Mouse (Mus musculus) megakaryocyte, embryonic 14.5 days (primary cell): ENCODE measurements around the gene Cox6a1. TPM values are rescaled to one million over a fixed set of nuclear protein-coding genes. Genes with fewer than 3 reads are reported as not detected.
"Not testable (repeated sequence)": the region's sequence is repeated elsewhere in the genome, so short reads cannot be mapped to it uniquely, and the experiment has no call there.

Experiments
- H3K27me3 ChIP-seq: replicated peaks from 2 replicates; pipeline ENCODE3; 2012; ENCODE audit warnings: inconsistent platforms
- H3K36me3 ChIP-seq: replicated peaks from 2 replicates; pipeline ENCODE3; 2012; ENCODE audit warnings: low read length, inconsistent platforms, mixed read lengths
- H3K4me1 ChIP-seq: 2 replicates; pipeline ENCODE4 v1.6.1; 2012; ENCODE audit warnings: inconsistent platforms
- H3K4me3 ChIP-seq: replicated peaks from 2 replicates; pipeline ENCODE3; 2012; ENCODE audit warnings: moderate library complexity, mild to moderate bottlenecking, inconsistent platforms
- H3K9me3 ChIP-seq: 2 replicates; pipeline ENCODE4 v1.6.1; 2012; ENCODE audit warnings: inconsistent platforms
- FLI1 ChIP-seq: IDR thresholded peaks from 2 replicates; pipeline ENCODE4 v1.6.1; 2012; ENCODE audit warnings: low read length, inconsistent platforms, mixed read lengths
- GATA1 ChIP-seq: IDR thresholded peaks from 3 replicates; pipeline ENCODE4 v1.6.1; 2012; ENCODE audit warnings: mixed read lengths, low read length, inconsistent platforms, borderline replicate concordance
- polyA plus RNA-seq: library from polyadenylated mRNA; stranded (reverse); fragments of >175 nt; gene quantifications from 2 replicates; pipeline ENCODE4 v1.2.3, GENCODE M21; 2012; ENCODE audit warnings: low replicate concordance; ENCODE audit not compliant: insufficient read depth

Gene Cox6a1
- polyA plus RNA-seq, 1 experiment: 3,165 TPM

GRCm38 (mm10) chr5:115312354-115312753, 36.4 kb downstream of the Cox6a1 start:
- no peaks in the 10 kb centered on the region for H3K9me3 ChIP-seq
- H3K4me3 ChIP-seq: no peak overlapping the region
- TF ChIP-seq FLI1: no peak
- no peak for TF ChIP-seq GATA1
- H3K36me3 ChIP-seq: peaks cover 3% of the 10 kb centered on the region
- peaks cover 30% of the 10 kb centered on the region for H3K4me1 ChIP-seq
- peaks cover 7% of the 10 kb centered on the region for H3K27me3 ChIP-seq

GRCm38 (mm10) chr5:115302190-115302589, 46.6 kb downstream of the Cox6a1 start:
- not testable (repeated sequence) for H3K27me3 ChIP-seq, H3K4me3 ChIP-seq, H3K9me3 ChIP-seq
- H3K36me3 ChIP-seq: peaks cover 25% of the 10 kb centered on the region
- H3K4me1 ChIP-seq: peaks cover 33% of the 10 kb centered on the region

DNA sequence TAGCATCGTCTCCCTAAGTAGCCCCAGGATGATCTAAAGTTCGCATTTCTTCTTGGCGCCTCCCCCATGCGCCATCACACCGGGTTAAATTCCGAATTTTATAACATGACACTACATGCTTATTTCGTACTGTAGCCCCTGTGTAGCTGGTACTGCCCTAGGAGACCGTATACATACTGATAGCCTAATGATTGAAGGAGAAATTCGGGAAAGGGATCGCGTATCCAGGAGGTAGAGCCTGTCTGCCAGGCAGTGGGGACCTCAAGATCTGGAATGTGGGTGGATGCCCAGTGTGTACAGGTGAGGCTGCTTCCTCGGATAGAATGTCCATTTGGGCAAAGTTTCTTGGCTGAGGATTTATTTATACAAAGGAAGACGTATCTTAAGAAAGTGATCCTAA, 47.2 kb downstream of the Cox6a1 start:
- Histone ChIP-seq H3K36me3 (peaks cover 31% of the 10 kb centered on the region), H3K9me3 (0 out of 2 replicates have a peak, but pooled peaks cover 2% of the 10 kb centered on the region), H3K27me3 (no peaks in the 10 kb centered on the region), H3K4me3 (peak overlapping the region; percentile 97), H3K4me1 (peaks cover 33% of the 10 kb centered on the region)
- TF ChIP-seq FLI1 (no peak), GATA1 (no peak)

- TF ChIP-seq GATA1 (no peak), FLI1 (no peak)
Measured at GRCm38 (mm10) chr5:115300792-115301614, 47.8 kb downstream of the Cox6a1 start, which contains the start of gene Dynll1. Gene Dynll1 (minus strand): TSS chr5:115300999.

DNA sequence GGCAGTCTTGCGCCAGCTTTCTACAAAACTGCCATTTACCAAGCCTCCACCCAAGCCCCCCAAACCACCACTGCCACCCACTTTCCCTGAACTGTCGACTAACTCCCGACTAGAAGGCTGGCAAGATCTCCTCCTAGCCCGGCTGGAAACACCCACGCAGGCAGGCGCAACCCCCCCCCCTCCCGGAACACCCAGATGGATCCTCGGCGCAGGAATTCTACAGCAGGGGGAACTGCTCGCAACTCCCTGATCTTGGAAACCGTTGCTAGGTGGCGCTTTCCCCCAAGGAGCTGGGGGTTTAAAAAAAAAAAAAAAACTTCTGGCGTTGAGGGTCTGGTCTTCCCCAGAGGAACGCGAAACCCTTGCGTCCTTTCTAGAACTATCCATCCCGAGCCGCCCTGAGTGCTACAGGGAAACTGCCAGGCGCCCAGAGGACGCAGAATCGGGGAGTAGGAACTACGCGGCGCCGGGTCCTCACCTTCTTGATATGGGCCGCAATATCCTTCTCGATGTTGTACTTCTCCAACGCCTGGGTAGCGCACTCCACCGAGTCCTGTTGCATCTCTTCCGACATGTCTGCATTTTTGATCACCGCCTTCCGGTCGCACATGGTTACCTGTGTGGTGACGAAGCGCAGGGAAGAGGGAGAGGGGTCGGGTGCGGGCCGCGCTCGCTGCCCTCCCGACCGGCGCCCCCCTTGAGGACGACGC, 48.6 kb downstream of the Cox6a1 start:
- 0 out of 2 replicates have a peak, but pooled peaks cover 2% of the 10 kb centered on the region for H3K9me3 ChIP-seq
- no peak for TF ChIP-seq GATA1
- peaks cover 45% of the 10 kb centered on the region for H3K36me3 ChIP-seq
- H3K4me1 ChIP-seq: peaks cover 35% of the 10 kb centered on the region
- no peaks in the 10 kb centered on the region for H3K27me3 ChIP-seq
- H3K4me3 ChIP-seq: peak overlapping the region; percentile 97

More at GRCm38 (mm10) chr5:115300792-115301614, 47.8 kb downstream of the Cox6a1 start, which contains the start of gene Dynll1:
- peaks cover 37% of the 10 kb centered on the region for H3K36me3 ChIP-seq
- H3K9me3 ChIP-seq: 0 out of 2 replicates have a peak, but pooled peaks cover 2% of the 10 kb centered on the region
- H3K27me3 ChIP-seq: no peaks in the 10 kb centered on the region
- H3K4me1 ChIP-seq: peaks cover 33% of the 10 kb centered on the region
- peak within 1 kb of the TSS; percentile 97 for H3K4me3 ChIP-seq

GRCm38 (mm10) chr5:115296347-115296746, 52.4 kb downstream of the Cox6a1 start:
- Histone ChIP-seq H3K4me3 (no peak overlapping the region), H3K9me3 (no peaks in the 10 kb centered on the region), H3K4me1 (peaks cover 45% of the 10 kb centered on the region), H3K36me3 (peaks cover 75% of the 10 kb centered on the region), H3K27me3 (no peaks in the 10 kb centered on the region)
- TF ChIP-seq GATA1: no peak

Other genes with a start within 250 kb of the Cox6a1 start
- 34.8 and 43.5 TPM in 2 replicates for gene Acads, start 229.6 kb downstream of the Cox6a1 start, polyA plus RNA-seq
- 13.4 and 25.4 TPM in 2 replicates for gene Unc119b, start 214.0 kb downstream of the Cox6a1 start, polyA plus RNA-seq
- gene Mlec, start 190.8 kb downstream of the Cox6a1 start, polyA plus RNA-seq: 69.9 and 84.4 TPM in 2 replicates
- 1.7 TPM in 1 of 2 replicates, not detected in the other for gene Cabp1, start 154.6 kb downstream of the Cox6a1 start, polyA plus RNA-seq
- 51.5 and 56.1 TPM in 2 replicates for gene Pop5, start 113.1 kb downstream of the Cox6a1 start, polyA plus RNA-seq
- gene Rnf10, start 76.1 kb downstream of the Cox6a1 start, polyA plus RNA-seq: 127 and 382 TPM in 2 replicates
- gene Coq5, start 69.3 kb downstream of the Cox6a1 start, polyA plus RNA-seq: 8.3 and 12.6 TPM in 2 replicates
- gene Dynll1, start 48.0 kb downstream of the Cox6a1 start, polyA plus RNA-seq: 552 and 565 TPM in 2 replicates
- gene Srsf9, start 21.8 kb downstream of the Cox6a1 start, polyA plus RNA-seq: 79.3 and 86.6 TPM in 2 replicates
- 1.9 and 8.0 TPM in 2 replicates for gene Gatc, start 7.8 kb downstream of the Cox6a1 start, polyA plus RNA-seq
- 7.6 TPM in 1 of 2 replicates, not detected in the other for gene Triap1, start 7.8 kb downstream of the Cox6a1 start, polyA plus RNA-seq
- 0.02 and 2.2 TPM in 2 replicates for gene Msi1, start 80.6 kb upstream of the Cox6a1 start, polyA plus RNA-seq
- gene Pla2g1b, start 117.3 kb upstream of the Cox6a1 start, polyA plus RNA-seq: not detected in 2 replicates
- gene Sirt4, start 135.7 kb upstream of the Cox6a1 start, polyA plus RNA-seq: 3.1 TPM in 1 of 2 replicates, not detected in the other
- gene Pxn, start 157.7 kb upstream of the Cox6a1 start, polyA plus RNA-seq: 63.1 and 67.7 TPM in 2 replicates
- 975 and 2,538 TPM in 2 replicates for gene Rplp0, start 210.5 kb upstream of the Cox6a1 start, polyA plus RNA-seq
- 25.1 and 30.4 TPM in 2 replicates for gene Gcn1l1, start 216.3 kb upstream of the Cox6a1 start, polyA plus RNA-seq